Mouse (Mus musculus) heart, adult 2 months (tissue): ENCODE results near the gene Numb. TPM values are rescaled to one million over a fixed set of nuclear protein-coding genes. Genes with fewer than 3 reads are reported as not detected.
A peak's percentile ranks its signal among the peaks of the same experiment; 100 is the strongest.

Experiments
- DNase-seq, 2 experiments: peaks; one replicate each; pipeline ENCODE4 v3.0.0; 2021
- H3K27ac ChIP-seq: fragments of 200-600 bp; 2 replicates; pipeline ENCODE4 v1.8.1; 2022
- H3K27me3 ChIP-seq: fragments of 200-500 bp; 2 replicates; pipeline ENCODE4 v1.6.1; 2012; ENCODE audit warnings: mild to moderate bottlenecking, low read length, inconsistent platforms, mixed read lengths; ENCODE audit not compliant: control insufficient read depth, insufficient read depth
- H3K36me3 ChIP-seq: fragments of 200-500 bp; 2 replicates; pipeline ENCODE4 v1.6.1; 2012; ENCODE audit warnings: low read length, inconsistent platforms; ENCODE audit not compliant: control insufficient read depth, insufficient read depth
- H3K4me1 ChIP-seq: fragments of 200-500 bp; 2 replicates; pipeline ENCODE4 v1.6.1; 2011; ENCODE audit warnings: low read length; ENCODE audit not compliant: control insufficient read depth, insufficient read depth
- H3K4me3 ChIP-seq: fragments of 200-600 bp; 2 replicates; pipeline ENCODE4 v1.8.1; 2022
- H3K79me2 ChIP-seq: fragments of 200-500 bp; replicated peaks from 2 replicates; pipeline ENCODE4 v1.6.1; 2012; ENCODE audit warnings: mild to moderate bottlenecking, inconsistent platforms, low read length, moderate library complexity, mixed read lengths; ENCODE audit not compliant: control insufficient read depth, insufficient read depth
- H3K9ac ChIP-seq: fragments of 200-500 bp; 2 replicates; pipeline ENCODE4 v1.6.1; 2012; ENCODE audit warnings: low read depth, mild to moderate bottlenecking, control low read depth, inconsistent platforms, low read length, mixed read lengths
- CTCF ChIP-seq: fragments of 200-600 bp; IDR thresholded peaks from 2 replicates; pipeline ENCODE4 v1.8.1; 2022; ENCODE audit warnings: antibody characterized with exemption, mild to moderate bottlenecking, moderate library complexity
- EP300 ChIP-seq: fragments of 200-500 bp; IDR thresholded peaks from 2 replicates; pipeline ENCODE4 v1.6.1; 2011; ENCODE audit warnings: low read depth, low read length, control low read depth; ENCODE audit not compliant: insufficient read depth
- POLR2A ChIP-seq: fragments of 200-500 bp; IDR thresholded peaks from 2 replicates; pipeline ENCODE4 v1.6.1; 2011; ENCODE audit warnings: mild to moderate bottlenecking, low read depth, low read length, control low read depth; ENCODE audit not compliant: insufficient read depth
- WGBS: fragments of 180-500 bp; shearing (Covaris S2); methylation state at CpG from one replicate; pipeline ENCODE4 v1.1.7; 2018; 5-methylcytosine and 5-hydroxymethylcytosine counted together
- intact Hi-C: fragments of 180-260 bp; cut with DNase I; formaldehyde crosslinking; loops from one replicate; pipeline ENCODE4 v1.15.1; 2025
- long read RNA-seq: library from polyadenylated mRNA; stranded (forward); transcript quantifications from one replicate; pipeline ENCODE4 v2.0.0, GENCODE M21; 2021
- polyA plus RNA-seq: library from polyadenylated mRNA; depleted of rRNA; stranded (reverse); fragments of >200 nt; gene quantifications from 2 replicates; pipeline ENCODE4 v1.2.3, GENCODE M21; 2012; rRNA removed
- total RNA-seq, 2 experiments: library from RNA; stranded (reverse); gene quantifications; 2 replicates each; pipeline ENCODE4 v1.2.3; 2021

Numb gene
- 10 to 100 TPM; 31.6 to 32.3 TPM for total RNA-seq
- polyA plus RNA-seq = 31.1 and 38.1 TPM in 2 replicates
- long read RNA-seq, transcript Numb-204 (11 exons, 3,549 nt) = major isoform, 11 of 33 reads
- long read RNA-seq, partial matches to known transcripts = 1 of 33 reads
- long read RNA-seq, other reads (novel, unspliced or antisense) = 21 of 33 reads

- no peaks in the 10 kb centered on the region for H3K27me3 ChIP-seq
- peak within 1 kb of the TSS; percentile 92 for H3K4me3 ChIP-seq
- intact Hi-C loops = loop anchor here (2.0 kb wide), 1 partner anchor 29 kb away; the partner anchor contains the start of gene Riox1
- H3K79me2 ChIP-seq = peaks cover 4% of the 10 kb centered on the region
- peak within 1 kb of the TSS; percentile 95 for H3K27ac ChIP-seq
- peaks cover 3% of the 10 kb centered on the region for H3K36me3 ChIP-seq
- H3K9ac ChIP-seq = peak within 1 kb of the TSS; percentile 95
- TF ChIP-seq EP300 = peak; percentile 84
- TF ChIP-seq CTCF = no peak
- peak; percentile 99 for TF ChIP-seq POLR2A
- H3K4me1 ChIP-seq = peaks cover 8% of the 10 kb centered on the region
- peak; percentile 96 to 99 for DNase-seq
- WGBS = under 1% methylated on average over 58 of the region's 63 CpGs
Observed at GRCm38 (mm10) chr12:83921535-83922381, at the start of gene Numb. Gene Numb, minus strand, starts transcription at chr12:83921934.

DNA sequence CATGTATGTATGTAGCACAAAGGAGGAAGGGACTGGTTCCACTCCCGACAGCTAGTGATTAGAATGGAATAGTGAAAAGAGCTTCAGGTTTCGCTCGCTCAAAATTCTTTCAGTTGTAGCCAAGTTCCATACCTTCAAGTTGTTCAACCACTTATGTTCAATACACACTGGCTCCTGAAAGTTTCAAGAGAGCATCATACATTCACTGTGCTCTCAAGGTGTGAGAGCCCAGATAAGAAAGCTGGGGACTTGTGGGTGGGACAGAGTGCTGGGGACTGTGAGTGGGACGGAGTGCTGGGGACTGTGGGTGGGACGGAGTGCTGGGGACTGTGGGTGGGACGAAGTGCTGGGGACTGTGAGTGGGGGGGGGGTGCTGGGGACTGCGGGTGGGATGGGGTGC is 43.5 kb upstream of the Numb start:
- intact Hi-C loops = no loop called here
- Histone ChIP-seq H3K4me3 (no peak overlapping the region), H3K36me3 (no peaks in the 10 kb centered on the region), H3K4me1 (no peaks in the 10 kb centered on the region), H3K27ac (no peak overlapping the region), H3K27me3 (no peaks in the 10 kb centered on the region), H3K79me2 (no peaks in the 10 kb centered on the region), H3K9ac (no peak overlapping the region)
- no peak for DNase-seq
- TF ChIP-seq POLR2A (no peak), EP300 (no peak)
- 83% methylated on average over 7 of the region's 7 CpGs for WGBS

DNA sequence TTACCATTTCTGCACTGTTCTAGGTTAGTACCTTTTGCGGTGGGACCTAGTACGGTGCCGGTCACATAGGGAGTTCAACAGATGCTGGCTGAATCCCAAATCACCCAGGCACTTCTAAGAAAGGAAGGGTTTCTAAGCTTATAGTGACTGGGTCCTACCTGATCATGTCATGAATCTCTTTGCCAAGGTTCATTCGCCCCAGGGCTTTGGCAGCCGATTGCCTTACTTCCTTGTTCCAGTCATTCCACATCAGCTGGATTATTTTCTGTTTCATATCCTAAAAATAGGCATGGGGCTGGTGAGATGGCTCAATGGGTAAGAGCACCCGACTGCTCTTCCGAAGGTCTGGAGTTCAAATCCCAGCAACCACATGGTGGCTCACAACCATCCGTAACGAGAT is 36.5 kb upstream of the Numb start:
- no peaks in the 10 kb centered on the region for H3K36me3 ChIP-seq
- TF ChIP-seq POLR2A = no peak
- no peak for TF ChIP-seq CTCF
- TF ChIP-seq EP300 = no peak
- WGBS = 74% methylated on average over 9 of the region's 9 CpGs

GRCm38 (mm10) chr12:83951711-83952575 is 30.2 kb upstream of the Numb start:
- DNase-seq = no peak
- Histone ChIP-seq H3K4me1 (peaks cover 12% of the 10 kb centered on the region), H3K79me2 (no peaks in the 10 kb centered on the region; the same call in none of the 2 replicates), H3K9ac (no peak overlapping the region), H3K36me3 (peaks cover 4% of the 10 kb centered on the region), H3K4me3 (peak overlapping the region; percentile 98), H3K27me3 (no peaks in the 10 kb centered on the region), H3K27ac (no peak overlapping the region; the same call in 1 of the 2 replicates)
- TF ChIP-seq POLR2A (no peak), EP300 (no peak), CTCF (no peak)
- intact Hi-C loops = loop anchor here (2.0 kb wide), 1 partner anchor 31 kb away; the partner anchor contains the start of gene Numb
- WGBS = 54% methylated on average over 32 of the region's 32 CpGs

More for the DNA sequence above, 36.5 kb upstream of the Numb start:
- Histone ChIP-seq H3K9ac (no peak overlapping the region), H3K4me1 (no peaks in the 10 kb centered on the region), H3K4me3 (no peak overlapping the region), H3K79me2 (no peaks in the 10 kb centered on the region), H3K27ac (no peak overlapping the region), H3K27me3 (no peaks in the 10 kb centered on the region)
- no peak for DNase-seq
- intact Hi-C loops = no loop called here

- intact Hi-C loops = loop anchor here (2.0 kb wide), 1 partner anchor 30 kb away; the partner anchor contains the start of gene Numb
- WGBS = 1% methylated on average over 108 of the region's 116 CpGs
Observed at GRCm38 (mm10) chr12:83950840-83951701, 29.3 kb upstream of the Numb start.

More at GRCm38 (mm10) chr12:83950840-83951701, 29.3 kb upstream of the Numb start:
- Histone ChIP-seq H3K79me2 (no peaks in the 10 kb centered on the region; the same call in none of the 2 replicates), H3K27ac (peak overlapping the region; percentile 87), H3K27me3 (no peaks in the 10 kb centered on the region), H3K4me3 (peak overlapping the region; percentile 98), H3K36me3 (peaks cover 4% of the 10 kb centered on the region), H3K9ac (peak overlapping the region; percentile 80), H3K4me1 (peaks cover 12% of the 10 kb centered on the region)
- DNase-seq = peak in 1 of 2 experiments; percentile 58
- TF ChIP-seq CTCF = no peak
- TF ChIP-seq EP300 = no peak
- TF ChIP-seq POLR2A = no peak
